In genomic region chr7:130288248-130288647, GRCm38 (mm10) we compare ENCODE assay signal across 16 mouse cellular contexts.
DNase-seq lines count a peak whose midpoint lies in the region; ATAC-seq and TF ChIP-seq lines count a peak whose summit lies in the region.
"Had no signal": no experiment of that assay in that cellular context is flagged by ENCODE, and none has a peak within 500 bp of the region (broad histone marks: within the 10 kb centered on the region; RNA-seq: fewer than 3 reads in every experiment).

No protein-coding gene starts in this region.

- no peaks in the 10 kb centered on the region for H3K27me3 ChIP-seq in intestine, embryonic 14.5 days (replicated peaks; ENCODE audit: control insufficient read depth, insufficient read depth, low read length)
- no peaks in the 10 kb centered on the region for H3K27me3 ChIP-seq in intestine, postnatal 0 days (replicated peaks; ENCODE audit: control insufficient read depth, insufficient read depth, low read length)
- H3K27me3 ChIP-seq in embryonic facial prominence, embryonic 14.5 days (replicated peaks; ENCODE audit: control insufficient read depth, insufficient read depth, low read length), result no peaks in the 10 kb centered on the region
- no peaks in the 10 kb centered on the region for H3K27me3 ChIP-seq in limb, embryonic 13.5 days
- H3K27me3 ChIP-seq in stomach, embryonic 14.5 days (ENCODE audit: control insufficient read depth, insufficient read depth, low read length), result no peaks in the 10 kb centered on the region
- H3K27me3 ChIP-seq: forebrain, embryonic 15.5 days; liver, embryonic 15.5 days; Patski had no signal

- no peak overlapping the region for H3K4me3 ChIP-seq in intestine, embryonic 14.5 days (ENCODE audit: low read depth, low read length)
- no peak overlapping the region for H3K4me3 ChIP-seq in intestine, postnatal 0 days (ENCODE audit: low read depth, low read length)
- no peak overlapping the region for H3K4me3 ChIP-seq in embryonic facial prominence, embryonic 14.5 days (ENCODE audit: low read depth, low read length)
- no peak overlapping the region for H3K4me3 ChIP-seq in limb, embryonic 13.5 days
- H3K4me3 ChIP-seq in stomach, embryonic 14.5 days (ENCODE audit: low read depth, low read length), result no peak overlapping the region
- H3K4me3 ChIP-seq: forebrain, embryonic 15.5 days; liver, embryonic 15.5 days had no signal

- 60% methylated on average over 7 of the region's 7 CpGs for WGBS in intestine, embryonic 14.5 days
- WGBS in intestine, postnatal 0 days, result 61% methylated on average over 7 of the region's 7 CpGs
- 40% methylated on average over 7 of the region's 7 CpGs for WGBS in embryonic facial prominence, embryonic 14.5 days
- WGBS in limb, embryonic 13.5 days, result 35% methylated on average over 7 of the region's 7 CpGs
- 61% methylated on average over 7 of the region's 7 CpGs for WGBS in stomach, embryonic 14.5 days

- no peak overlapping the region for H3K4me2 ChIP-seq in intestine, embryonic 14.5 days (ENCODE audit: low read length)
- H3K4me2 ChIP-seq in intestine, postnatal 0 days (replicated peaks; ENCODE audit: low read depth), result no peak overlapping the region
- H3K4me2 ChIP-seq in embryonic facial prominence, embryonic 14.5 days (ENCODE audit: low read depth, low read length), result 0 out of 2 replicates have a peak overlapping the region, but pooled peaks have one; percentile 0
- peak overlapping the region; percentile 42 for H3K4me2 ChIP-seq in limb, embryonic 13.5 days (replicated peaks)
- no peak overlapping the region for H3K4me2 ChIP-seq in stomach, embryonic 14.5 days (replicated peaks; ENCODE audit: low read depth, low read length)
- H3K4me2 ChIP-seq: forebrain, embryonic 15.5 days; liver, embryonic 15.5 days had no signal

- no peak overlapping the region for H3K9ac ChIP-seq in intestine, embryonic 14.5 days (ENCODE audit: low read length)
- no peak overlapping the region for H3K9ac ChIP-seq in intestine, postnatal 0 days (ENCODE audit: low read depth, low read length)
- no peak overlapping the region for H3K9ac ChIP-seq in embryonic facial prominence, embryonic 14.5 days (ENCODE audit: low read depth, low read length)
- no peak overlapping the region for H3K9ac ChIP-seq in limb, embryonic 13.5 days
- no peak overlapping the region for H3K9ac ChIP-seq in stomach, embryonic 14.5 days (replicated peaks; ENCODE audit: low read depth, low read length)
- H3K9ac ChIP-seq: forebrain, embryonic 15.5 days; liver, embryonic 15.5 days had no signal

- no peak for ATAC-seq in intestine, embryonic 14.5 days (replicated peaks; ENCODE audit: low FRiP score, low TSS enrichment, low read depth)
- no peak for ATAC-seq in intestine, postnatal 0 days
- ATAC-seq in embryonic facial prominence, embryonic 14.5 days (ENCODE audit: low read depth), result peak; percentile 27; the same call in 1 of the 2 replicates
- ATAC-seq in limb, embryonic 13.5 days (ENCODE audit: low FRiP score, low read depth), result 0 out of 2 replicates have a peak, but pooled peaks have one; percentile 25
- no peak for ATAC-seq in stomach, embryonic 14.5 days (ENCODE audit: insufficient number of reproducible peaks, insufficient read depth, low FRiP score, low read depth)
- ATAC-seq: forebrain, embryonic 15.5 days had no signal

- H3K9me3 ChIP-seq in intestine, embryonic 14.5 days (ENCODE audit: control insufficient read depth, low read length), result no peaks in the 10 kb centered on the region
- no peaks in the 10 kb centered on the region for H3K9me3 ChIP-seq in intestine, postnatal 0 days (ENCODE audit: control insufficient read depth)
- no peaks in the 10 kb centered on the region for H3K9me3 ChIP-seq in embryonic facial prominence, embryonic 14.5 days (ENCODE audit: control insufficient read depth, low read length)
- no peaks in the 10 kb centered on the region for H3K9me3 ChIP-seq in limb, embryonic 13.5 days
- no peaks in the 10 kb centered on the region for H3K9me3 ChIP-seq in stomach, embryonic 14.5 days (ENCODE audit: control insufficient read depth, low read depth, low read length)
- H3K9me3 ChIP-seq: forebrain, embryonic 15.5 days; liver, embryonic 15.5 days had no signal

- peaks cover 17% of the 10 kb centered on the region for H3K4me1 ChIP-seq in intestine, embryonic 14.5 days (replicated peaks; ENCODE audit: control insufficient read depth, insufficient read depth, low read length)
- H3K4me1 ChIP-seq in intestine, postnatal 0 days (replicated peaks; ENCODE audit: control insufficient read depth, insufficient read depth, low read length), result no peaks in the 10 kb centered on the region
- peaks cover 36% of the 10 kb centered on the region for H3K4me1 ChIP-seq in embryonic facial prominence, embryonic 14.5 days (ENCODE audit: control insufficient read depth, insufficient read depth, low read length)
- peaks cover 45% of the 10 kb centered on the region for H3K4me1 ChIP-seq in limb, embryonic 13.5 days
- peaks cover 8% of the 10 kb centered on the region; the same call in 1 of the 2 replicates for H3K4me1 ChIP-seq in stomach, embryonic 14.5 days (ENCODE audit: control insufficient read depth, insufficient read depth, low read length)

- H3K27ac ChIP-seq in intestine, embryonic 14.5 days (ENCODE audit: low read depth), result 0 out of 2 replicates have a peak overlapping the region, but pooled peaks have one; percentile 18
- no peak overlapping the region; the same call in 1 of the 2 replicates for H3K27ac ChIP-seq in intestine, postnatal 0 days (ENCODE audit: low read depth, low read length)
- peak overlapping the region; percentile 80 for H3K27ac ChIP-seq in embryonic facial prominence, embryonic 14.5 days (replicated peaks; ENCODE audit: low read depth, low read length)
- H3K27ac ChIP-seq in limb, embryonic 13.5 days, result peak overlapping the region; percentile 75
- H3K27ac ChIP-seq in stomach, embryonic 14.5 days (ENCODE audit: low read length), result peak overlapping the region; percentile 74; the same call in 1 of the 2 replicates
- H3K27ac ChIP-seq: forebrain, embryonic 15.5 days; liver, embryonic 15.5 days had no signal

- TF ChIP-seq CTCF in intestine, postnatal 0 days (IDR thresholded peaks at IDR 0.05; ENCODE audit: low read depth), result no peak

- no peaks in the 10 kb centered on the region for H3K36me3 ChIP-seq in intestine, embryonic 14.5 days (ENCODE audit: control insufficient read depth, insufficient read depth, low read length)
- no peaks in the 10 kb centered on the region for H3K36me3 ChIP-seq in intestine, postnatal 0 days (ENCODE audit: control insufficient read depth, insufficient read depth)
- H3K36me3 ChIP-seq in embryonic facial prominence, embryonic 14.5 days (ENCODE audit: control insufficient read depth, insufficient read depth, low read length), result no peaks in the 10 kb centered on the region
- no peaks in the 10 kb centered on the region for H3K36me3 ChIP-seq in limb, embryonic 13.5 days
- H3K36me3 ChIP-seq in stomach, embryonic 14.5 days (ENCODE audit: control insufficient read depth, insufficient read depth, low read length), result no peaks in the 10 kb centered on the region
- H3K36me3 ChIP-seq: forebrain, embryonic 15.5 days; liver, embryonic 15.5 days had no signal

- no peak for DNase-seq in intestine, embryonic 14.5 days (ENCODE audit: low spot score)
- DNase-seq in embryonic facial prominence, embryonic 14.5 days (ENCODE audit: low spot score), result peak; percentile 61
- DNase-seq in left cerebral cortex, adult 9 months (ENCODE audit: low spot score in 2 of 2), result no peak
- DNase-seq in layer of hippocampus, postnatal 25 days (ENCODE audit: extremely low spot score in 1 of 2, low spot score in 1 of 2), result no peak
- no peak for DNase-seq in urinary bladder, adult 18-20 months (ENCODE audit: low spot score in 2 of 2)
- DNase-seq: adrenal gland, postnatal 25 days; cerebellum, adult 11 months; gastrocnemius, postnatal 36 days; layer of hippocampus, postnatal 36 days; thymus, adult 18-20 months had no signal

Comparison
In these comparisons a context has a peak if more than half of its experiments do, and no peak if none do; other contexts are left out.
1. ATAC-seq: peak in embryonic facial prominence, embryonic 14.5 days (single experiment) and limb, embryonic 13.5 days (single experiment); none in intestine, embryonic 14.5 days (single experiment), intestine, postnatal 0 days (single experiment) and stomach, embryonic 14.5 days (single experiment).
2. H3K4me2 ChIP-seq: peak in embryonic facial prominence, embryonic 14.5 days (single experiment) and limb, embryonic 13.5 days (single experiment); none in intestine, embryonic 14.5 days (single experiment), intestine, postnatal 0 days (single experiment) and stomach, embryonic 14.5 days (single experiment).